Mouse (Mus musculus) myocyte (in vitro differentiated cells): Measurements from ENCODE around the gene Ablim2.

Experiments used
- CEBPB ChIP-seq: IDR thresholded peaks from 2 replicates; pipeline ENCODE4 v1.6.1; 2011; ENCODE audit warnings: mild to moderate bottlenecking, moderate library complexity; ENCODE audit not compliant: poor library complexity, insufficient read depth, severe bottlenecking
- E2F4 ChIP-seq: IDR thresholded peaks from one replicate; pipeline ENCODE4 v1.6.1; 2011; ENCODE audit warnings: mild to moderate bottlenecking, control low read depth, moderate library complexity; ENCODE audit not compliant: insufficient read depth
- MYOD1 ChIP-seq, 3 experiments: IDR thresholded peaks; one replicate each; pipeline ENCODE4 v1.6.1; 2011; ENCODE audit warnings: control low read depth in 2 of 3, low read depth in 2 of 3, mild to moderate bottlenecking in 2 of 3, moderate library complexity in 1 of 3; ENCODE audit not compliant: insufficient read length in 2 of 3, control insufficient read depth in 1 of 3
- MYOG ChIP-seq, 3 experiments: IDR thresholded peaks; one replicate each; pipeline ENCODE4 v1.6.1; 2011; ENCODE audit warnings: control low read depth in 2 of 3, low read depth in 2 of 3, mild to moderate bottlenecking in 2 of 3; ENCODE audit not compliant: insufficient read length in 2 of 3, control insufficient read depth in 1 of 3, insufficient read depth in 1 of 3
- POLR2A ChIP-seq: IDR thresholded peaks from one replicate; pipeline ENCODE4 v1.6.1; 2011; ENCODE audit warnings: low read depth, mild to moderate bottlenecking, control low read depth, moderate library complexity; ENCODE audit not compliant: insufficient read length
- USF1 ChIP-seq: IDR thresholded peaks from one replicate; pipeline ENCODE4 v1.6.1; 2011; ENCODE audit warnings: low read depth, mild to moderate bottlenecking, control low read depth, moderate library complexity

- TF ChIP-seq POLR2A (no peak), MYOD1 (IDR thresholded peaks at IDR 0.05; ENCODE audit: control insufficient read depth in 1 of 3, insufficient read length in 2 of 3, low read depth in 2 of 3) (no peak), MYOG (IDR thresholded peaks at IDR 0.05; ENCODE audit: control insufficient read depth in 1 of 3, insufficient read depth in 1 of 3, insufficient read length in 2 of 3, low read depth in 2 of 3) (no peak), E2F4 (no peak), CEBPB (no peak), USF1 (no peak)
Measured at GRCm38 (mm10) chr5:35790387-35791065, 32.8 kb downstream of the Ablim2 start.
